Mouse (Mus musculus) heart, embryonic 14.5 days (tissue): ENCODE measurements around the gene Dcaf11. TPM values are rescaled to one million over a fixed set of nuclear protein-coding genes. Genes with fewer than 3 reads are reported as not detected.

Experiments
- ATAC-seq: fragments of 200-750 bp; cut with Nextera tagmentation; 2 replicates; pipeline ENCODE4 v1.8.0; 2017; ENCODE audit warnings: low read depth, moderate TSS enrichment; ENCODE audit not compliant: insufficient number of reproducible peaks, insufficient read depth, low FRiP score
- H3K27ac ChIP-seq, 2 experiments: fragments of 200-500 bp in 1 of 2; fragments of 300-500 bp in 1 of 2; sonication (generic) in 1 of 2; replicated peaks in 1 of 2; 2 replicates each; pipeline ENCODE4 v1.5.1; 2012 to 2014; ENCODE audit warnings: low read depth in 2 of 2, low read length in 2 of 2, control low read depth in 1 of 2, mild to moderate bottlenecking in 1 of 2, mixed read lengths in 1 of 2; ENCODE audit not compliant: control insufficient read depth in 1 of 2, insufficient read depth in 1 of 2
- H3K27me3 ChIP-seq: fragments of 300-500 bp; sonication (generic); 2 replicates; pipeline ENCODE4 v1.6.1; 2014; ENCODE audit warnings: mild to moderate bottlenecking, low read length, control low read depth; ENCODE audit not compliant: control insufficient read depth, insufficient read depth
- H3K36me3 ChIP-seq: fragments of 300-500 bp; sonication (generic); 2 replicates; pipeline ENCODE4 v1.6.1; 2014; ENCODE audit warnings: mild to moderate bottlenecking, control low read depth, low read length, mixed read lengths; ENCODE audit not compliant: control insufficient read depth, insufficient read depth
- H3K4me1 ChIP-seq, 2 experiments: fragments of 200-500 bp in 1 of 2; fragments of 300-500 bp in 1 of 2; sonication (generic) in 1 of 2; 2 replicates each; pipeline ENCODE4 v1.6.1; 2012 to 2014; ENCODE audit warnings: low read length in 2 of 2, control low read depth in 1 of 2, mixed read lengths in 1 of 2; ENCODE audit not compliant: control insufficient read depth in 2 of 2, insufficient read depth in 2 of 2
- H3K4me2 ChIP-seq: fragments of 300-500 bp; sonication (generic); 2 replicates; pipeline ENCODE4 v1.6.1; 2014; ENCODE audit warnings: mild to moderate bottlenecking, low read length
- H3K4me3 ChIP-seq, 2 experiments: fragments of 200-500 bp in 1 of 2; fragments of 300-500 bp in 1 of 2; sonication (generic) in 1 of 2; 2 replicates each; pipeline ENCODE4 v1.5.1; 2012 to 2014; ENCODE audit warnings: low read length in 2 of 2, mild to moderate bottlenecking in 2 of 2, control low read depth in 1 of 2, low read depth in 1 of 2, moderate library complexity in 1 of 2; ENCODE audit not compliant: control insufficient read depth in 1 of 2, insufficient read depth in 1 of 2
- H3K9ac ChIP-seq: fragments of 300-500 bp; sonication (generic); 2 replicates; pipeline ENCODE4 v1.6.1; 2014; ENCODE audit warnings: mild to moderate bottlenecking, low read length
- H3K9me3 ChIP-seq: fragments of 300-500 bp; sonication (generic); 2 replicates; pipeline ENCODE4 v1.6.1; 2016; ENCODE audit warnings: low read length, control low read depth; ENCODE audit not compliant: control insufficient read depth
- WGBS: fragments of 180-500 bp; shearing (Covaris S2); extraction: QIAGEN DNeasy Blood & Tissue Kit; methylation state at CpG from one replicate; pipeline ENCODE4 v1.1.7; 2014; 5-methylcytosine and 5-hydroxymethylcytosine counted together
- polyA plus RNA-seq: library from polyadenylated mRNA; unstranded; fragments of >200 nt; fragmentation: Nextera tagmentation; extraction: Ambion mirVana; gene quantifications from 2 replicates; pipeline ENCODE4 v1.2.1, GENCODE M21; 2014

Dcaf11 gene
- polyA plus RNA-seq, 1 experiment from 2014 or later = 74.1 TPM

GRCm38 (mm10) chr14:55596036-55596690 lies 36.4 kb downstream of the Dcaf11 start:
- Histone ChIP-seq H3K9ac (no peak overlapping the region), H3K4me3 (no peak overlapping the region), H3K27me3 (no peaks in the 10 kb centered on the region), H3K4me1 (peaks cover 5 to 14% of the 10 kb centered on the region in 2 experiments; a peak in 3 of 4 replicates), H3K4me2 (no peak overlapping the region), H3K36me3 (peaks cover 75% of the 10 kb centered on the region), H3K27ac (0 out of 4 replicates have a peak overlapping the region, but pooled peaks of 1 of the 2 experiments have one; percentile 6), H3K9me3 (no peaks in the 10 kb centered on the region)
- WGBS = 78% methylated on average over 13 of the region's 13 CpGs
- ATAC-seq = no peak

- Histone ChIP-seq H3K4me1 (peaks cover 2 to 3% of the 10 kb centered on the region in 2 experiments; a peak in 1 of 4 replicates), H3K9ac (no peak overlapping the region), H3K4me2 (no peak overlapping the region), H3K9me3 (no peaks in the 10 kb centered on the region), H3K4me3 (no peak overlapping the region), H3K27me3 (no peaks in the 10 kb centered on the region), H3K27ac (no peak overlapping the region), H3K36me3 (peaks cover 97% of the 10 kb centered on the region)
- ATAC-seq = no peak
- WGBS = 92% methylated on average over 21 of the region's 21 CpGs
Observed at GRCm38 (mm10) chr14:55598521-55599390, 39.0 kb downstream of the Dcaf11 start.

- H3K9ac ChIP-seq = peak within 1 kb of the TSS; percentile 75
- H3K9me3 ChIP-seq = no peaks in the 10 kb centered on the region
- no peaks in the 10 kb centered on the region for H3K27me3 ChIP-seq
- ATAC-seq = no peak
- H3K4me1 ChIP-seq = peaks cover 7 to 8% of the 10 kb centered on the region in 2 experiments; a peak in 3 of 4 replicates
- WGBS = 87% methylated on average over 7 of the region's 7 CpGs
- H3K4me3 ChIP-seq = peak within 1 kb of the TSS; percentile 48 to 60
- peak within 1 kb of the TSS; percentile 78 for H3K4me2 ChIP-seq
- peak within 1 kb of the TSS; percentile 78 to 80 for H3K27ac ChIP-seq
- H3K36me3 ChIP-seq = peaks cover 84% of the 10 kb centered on the region
Observed at GRCm38 (mm10) chr14:55603271-55603632, 43.4 kb downstream of the Dcaf11 start, which contains the start of gene Irf9. Gene Irf9 (plus strand): TSS chr14:55603571.

GRCm38 (mm10) chr14:55603633-55604576 lies 44.1 kb downstream of the Dcaf11 start:
- Histone ChIP-seq H3K4me1 (peaks cover 7 to 8% of the 10 kb centered on the region in 2 experiments; a peak in 3 of 4 replicates), H3K27me3 (no peaks in the 10 kb centered on the region), H3K4me2 (peak overlapping the region; percentile 78), H3K27ac (peak overlapping the region; percentile 78 to 80), H3K9me3 (no peaks in the 10 kb centered on the region), H3K9ac (peak overlapping the region; percentile 75), H3K36me3 (peaks cover 84% of the 10 kb centered on the region), H3K4me3 (peak overlapping the region; percentile 48 to 60)
- 14% methylated on average over 19 of the region's 19 CpGs for WGBS
- peak; percentile 81 for ATAC-seq

GRCm38 (mm10) chr14:55604823-55605222 lies 45.0 kb downstream of the Dcaf11 start:
- Histone ChIP-seq H3K4me1 (peaks cover 7 to 8% of the 10 kb centered on the region in 2 experiments; a peak in 3 of 4 replicates), H3K9me3 (no peaks in the 10 kb centered on the region), H3K4me2 (peak overlapping the region; percentile 78), H3K36me3 (peaks cover 84% of the 10 kb centered on the region), H3K27me3 (no peaks in the 10 kb centered on the region), H3K9ac (no peak overlapping the region), H3K4me3 (peak overlapping the region in 1 of 2 experiments; percentile 48; a peak in 1 of 4 replicates), H3K27ac (no peak overlapping the region)
- no peak for ATAC-seq
- WGBS = 91% methylated on average over 11 of the region's 11 CpGs

- Histone ChIP-seq H3K27me3 (no peaks in the 10 kb centered on the region), H3K36me3 (peaks cover 78% of the 10 kb centered on the region), H3K9ac (no peak overlapping the region), H3K4me3 (no peak overlapping the region), H3K4me1 (peaks cover 7 to 8% of the 10 kb centered on the region in 2 experiments; a peak in 3 of 4 replicates), H3K4me2 (no peak overlapping the region), H3K9me3 (no peaks in the 10 kb centered on the region), H3K27ac (no peak overlapping the region)
- ATAC-seq = no peak
- 80% methylated on average over 16 of the region's 16 CpGs for WGBS
Observed at GRCm38 (mm10) chr14:55605743-55606459, 46.1 kb downstream of the Dcaf11 start.
